Mouse (Mus musculus) cerebellum, adult 2 months (tissue): ENCODE measurements at regions not wholly inside any gene's neighbourhood (a gene's known extent, or its start where the extent isn't known, plus 50 kb on each side); places are given as distances from the start of the nearest gene placed in this dataset.

Source experiments
- CTCF ChIP-seq: fragments of 200-500 bp; IDR thresholded peaks from 2 replicates; pipeline ENCODE4 v1.5.1; 2011; ENCODE audit warnings: low read depth, mild to moderate bottlenecking, control low read depth, low read length, moderate library complexity, borderline replicate concordance; ENCODE audit not compliant: insufficient read depth
- POLR2A ChIP-seq: fragments of 200-500 bp; IDR thresholded peaks from 2 replicates; pipeline ENCODE4 v1.6.1; 2011; ENCODE audit warnings: low read length, control low read depth, borderline replicate concordance; ENCODE audit not compliant: insufficient read depth

DNA sequence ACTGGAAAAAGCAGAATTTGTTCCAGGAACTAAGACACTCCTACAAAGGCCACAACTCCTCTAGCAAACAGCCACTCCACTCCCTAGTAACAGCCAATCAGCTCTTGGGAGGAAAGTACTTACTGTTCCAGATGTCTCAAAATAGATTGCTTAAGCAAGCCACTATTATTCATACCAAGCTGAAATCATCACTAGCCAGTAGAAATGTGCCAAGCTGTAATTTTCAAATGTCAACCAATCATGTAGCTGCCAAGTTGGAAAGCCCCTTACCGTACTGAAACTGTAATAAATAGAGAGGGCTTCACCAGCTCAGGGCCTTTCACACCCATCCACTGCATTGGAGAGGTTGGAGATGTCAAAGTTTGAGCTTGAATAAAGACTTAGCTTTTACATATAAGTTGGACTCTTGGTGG lies 164.9 kb upstream of the Trim24 start:
- TF ChIP-seq POLR2A (no peak), CTCF (no peak)
